Mouse (Mus musculus): ENCODE data around the gene Acot5. TPM values are rescaled to one million over a fixed set of nuclear protein-coding genes. Genes with fewer than 3 reads are reported as not detected.
"Not testable (repeated sequence)": the region's sequence is repeated elsewhere in the genome, so short reads cannot be mapped to it uniquely, and the experiment has no call there.

Gene Acot5
- polyA plus RNA-seq (2014; fragmentation: Nextera tagmentation; extraction: Ambion mirVana) = not detected in 2 replicates

DNA sequence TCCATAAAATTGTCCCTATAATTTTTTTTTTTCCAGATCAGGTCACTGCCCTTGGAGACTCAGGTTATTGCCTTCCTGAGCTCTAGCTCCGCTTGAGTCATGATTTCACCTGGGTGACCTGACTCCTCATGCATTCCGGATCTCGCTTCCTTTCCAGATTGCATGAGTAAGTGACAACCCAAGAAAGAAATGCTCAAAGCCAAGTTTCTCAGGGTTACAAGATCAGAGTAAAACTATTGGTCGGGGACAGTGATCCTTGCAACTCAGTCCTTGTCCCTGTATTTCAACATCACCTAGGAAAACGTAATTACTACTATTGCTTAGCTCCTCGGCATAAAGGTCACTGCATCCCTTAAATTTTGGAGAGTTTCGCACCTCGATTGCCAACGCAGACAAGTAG is at the start of gene Acot5:
TSS of gene Acot5 (plus strand) at position 340 of the 400 bp plus-strand sequence.
- no peak for DNase-seq (ENCODE audit: low spot score)
- 59% methylated on average over 9 of the region's 9 CpGs for WGBS

GRCm38 (mm10) chr12:84020528-84020927 is 48.6 kb upstream of the Acot5 start:
- H3K4me1 ChIP-seq (replicated peaks; ENCODE audit: control insufficient read depth, insufficient read depth, low read length); H3K4me3 ChIP-seq (ENCODE audit: low read depth, low read length); H3K27ac ChIP-seq (ENCODE audit: low read depth, low read length); H3K4me2 ChIP-seq (ENCODE audit: low read depth, low read length, severe bottlenecking); H3K27me3 ChIP-seq (ENCODE audit: control insufficient read depth, insufficient read depth, low read length); H3K9me3 ChIP-seq (ENCODE audit: control insufficient read depth, low read length); ATAC-seq (replicated peaks; ENCODE audit: low FRiP score); H3K9ac ChIP-seq (ENCODE audit: low read length); DNase-seq (ENCODE audit: low spot score); H3K36me3 ChIP-seq (ENCODE audit: control insufficient read depth, insufficient read depth, low read length): not testable (repeated sequence)
- 87% methylated on average over 7 of the region's 7 CpGs for WGBS

More for the DNA sequence above, at the start of gene Acot5:
- Histone ChIP-seq H3K27ac (ENCODE audit: low read depth, low read length) (no peak within 1 kb of the TSS), H3K4me1 (replicated peaks; ENCODE audit: control insufficient read depth, insufficient read depth, low read length) (no peaks in the 10 kb centered on the region; the same call in 1 of the 2 replicates), H3K27me3 (ENCODE audit: control insufficient read depth, insufficient read depth, low read length) (peaks cover 14% of the 10 kb centered on the region), H3K4me3 (ENCODE audit: low read depth, low read length) (peak within 1 kb of the TSS; percentile 31), H3K9me3 (ENCODE audit: control insufficient read depth, low read length) (no peaks in the 10 kb centered on the region), H3K4me2 (ENCODE audit: low read depth, low read length, severe bottlenecking) (peak within 1 kb of the TSS; percentile 63), H3K9ac (ENCODE audit: low read length) (no peak within 1 kb of the TSS), H3K36me3 (ENCODE audit: control insufficient read depth, insufficient read depth, low read length) (no peaks in the 10 kb centered on the region)
- no peak for ATAC-seq (replicated peaks; ENCODE audit: low FRiP score)

- not testable (repeated sequence) for H3K27ac ChIP-seq (ENCODE audit: low read depth, low read length); H3K4me2 ChIP-seq (ENCODE audit: low read depth, low read length, severe bottlenecking); H3K9ac ChIP-seq (ENCODE audit: low read length); DNase-seq (ENCODE audit: low spot score); H3K9me3 ChIP-seq (ENCODE audit: control insufficient read depth, low read length); H3K4me3 ChIP-seq (ENCODE audit: low read depth, low read length); H3K27me3 ChIP-seq (ENCODE audit: control insufficient read depth, insufficient read depth, low read length); ATAC-seq (replicated peaks; ENCODE audit: low FRiP score); H3K36me3 ChIP-seq (ENCODE audit: control insufficient read depth, insufficient read depth, low read length); H3K4me1 ChIP-seq (replicated peaks; ENCODE audit: control insufficient read depth, insufficient read depth, low read length)
- 96% methylated on average over 4 of the region's 4 CpGs for WGBS
Observed at GRCm38 (mm10) chr12:84022266-84022665, 46.9 kb upstream of the Acot5 start.

DNA sequence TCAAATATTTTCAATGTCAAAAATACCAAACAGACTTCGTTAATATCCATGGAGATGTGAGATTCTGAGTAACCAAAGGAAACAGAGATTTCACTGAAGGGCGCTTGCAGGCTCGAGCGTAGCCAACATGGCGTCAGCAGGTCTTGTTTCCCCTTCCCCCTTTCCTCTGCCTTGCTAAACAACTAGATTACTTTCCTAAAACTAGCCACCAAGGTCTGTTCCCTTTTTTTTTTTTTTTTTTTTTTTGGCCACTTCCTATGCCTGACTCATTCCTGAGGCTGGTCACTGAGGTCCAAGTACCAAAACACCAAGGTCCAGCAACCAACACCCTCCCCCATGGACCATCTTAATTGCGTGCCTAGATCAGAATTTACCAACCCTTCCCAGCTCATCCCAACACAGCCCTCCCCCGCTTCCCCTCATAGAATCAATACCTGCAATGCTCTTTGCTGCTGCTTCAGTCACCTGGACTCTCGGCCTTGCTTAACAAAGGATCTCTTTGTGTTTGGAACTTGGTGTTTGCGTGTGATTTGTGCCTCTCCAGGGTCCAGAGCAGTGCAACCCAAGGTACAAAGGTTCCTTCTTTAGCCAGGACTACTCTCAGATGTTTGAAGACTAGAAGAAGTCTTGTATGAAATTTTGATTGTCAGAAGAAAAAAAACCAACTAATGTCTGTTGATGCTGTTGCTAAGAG is 45.9 kb upstream of the Acot5 start:
- Histone ChIP-seq H3K4me3 (ENCODE audit: low read depth, low read length) (no peak overlapping the region), H3K27me3 (ENCODE audit: control insufficient read depth, insufficient read depth, low read length) (no peaks in the 10 kb centered on the region), H3K27ac (ENCODE audit: low read depth, low read length) (no peak overlapping the region), H3K4me2 (ENCODE audit: low read depth, low read length, severe bottlenecking) (no peak overlapping the region), H3K9ac (ENCODE audit: low read length) (no peak overlapping the region), H3K4me1 (replicated peaks; ENCODE audit: control insufficient read depth, insufficient read depth, low read length) (no peaks in the 10 kb centered on the region), H3K36me3 (ENCODE audit: control insufficient read depth, insufficient read depth, low read length) (no peaks in the 10 kb centered on the region), H3K9me3 (ENCODE audit: control insufficient read depth, low read length) (no peaks in the 10 kb centered on the region)
- DNase-seq (ENCODE audit: low spot score) = no peak
- no peak for ATAC-seq (replicated peaks; ENCODE audit: low FRiP score)
- WGBS = 84% methylated on average over 9 of the region's 9 CpGs

GRCm38 (mm10) chr12:84025888-84026287 is 43.2 kb upstream of the Acot5 start:
- 87% methylated on average over 7 of the region's 7 CpGs for WGBS
- no peaks in the 10 kb centered on the region for H3K9me3 ChIP-seq (ENCODE audit: control insufficient read depth, low read length)
- no peaks in the 10 kb centered on the region for H3K27me3 ChIP-seq (ENCODE audit: control insufficient read depth, insufficient read depth, low read length)
- ATAC-seq (replicated peaks; ENCODE audit: low FRiP score) = no peak
- no peaks in the 10 kb centered on the region for H3K36me3 ChIP-seq (ENCODE audit: control insufficient read depth, insufficient read depth, low read length)
- no peak overlapping the region for H3K4me3 ChIP-seq (ENCODE audit: low read depth, low read length)
- DNase-seq (ENCODE audit: low spot score) = no peak
- no peak overlapping the region for H3K27ac ChIP-seq (ENCODE audit: low read depth, low read length)
- H3K9ac ChIP-seq (ENCODE audit: low read length) = no peak overlapping the region
- H3K4me1 ChIP-seq (replicated peaks; ENCODE audit: control insufficient read depth, insufficient read depth, low read length) = no peaks in the 10 kb centered on the region
- no peak overlapping the region for H3K4me2 ChIP-seq (ENCODE audit: low read depth, low read length, severe bottlenecking)

- ATAC-seq (replicated peaks; ENCODE audit: low FRiP score); H3K27me3 ChIP-seq (ENCODE audit: control insufficient read depth, insufficient read depth, low read length); H3K9me3 ChIP-seq (ENCODE audit: control insufficient read depth, low read length); H3K36me3 ChIP-seq (ENCODE audit: control insufficient read depth, insufficient read depth, low read length); H3K4me1 ChIP-seq (replicated peaks; ENCODE audit: control insufficient read depth, insufficient read depth, low read length); H3K9ac ChIP-seq (ENCODE audit: low read length); DNase-seq (ENCODE audit: low spot score); H3K27ac ChIP-seq (ENCODE audit: low read depth, low read length); H3K4me2 ChIP-seq (ENCODE audit: low read depth, low read length, severe bottlenecking); H3K4me3 ChIP-seq (ENCODE audit: low read depth, low read length): not testable (repeated sequence)
- WGBS = 53% methylated on average over 3 of the region's 3 CpGs
Observed at GRCm38 (mm10) chr12:84028328-84028727, 40.8 kb upstream of the Acot5 start.

DNA sequence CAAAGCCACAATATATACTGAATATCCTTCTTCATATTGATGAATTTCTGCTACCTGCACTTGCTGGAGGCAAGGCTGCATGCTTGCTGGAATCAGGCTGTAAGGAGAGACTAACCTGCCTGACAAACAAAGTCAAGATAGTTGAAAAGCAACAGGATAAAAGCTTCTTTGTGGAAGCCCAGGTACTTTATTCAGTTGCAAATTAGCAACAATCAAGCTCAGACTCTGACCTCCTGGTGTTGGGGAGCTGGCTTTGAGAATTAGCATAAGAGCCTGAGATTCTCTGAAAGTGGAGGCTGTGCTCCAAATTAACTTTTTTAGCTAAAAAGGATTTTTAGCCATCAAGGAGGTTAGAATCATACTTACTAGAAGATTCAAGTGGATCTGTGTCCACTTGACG is 40.1 kb upstream of the Acot5 start:
- not testable (repeated sequence) for ATAC-seq (replicated peaks; ENCODE audit: low FRiP score); H3K36me3 ChIP-seq (ENCODE audit: control insufficient read depth, insufficient read depth, low read length); H3K4me2 ChIP-seq (ENCODE audit: low read depth, low read length, severe bottlenecking); H3K9ac ChIP-seq (ENCODE audit: low read length); DNase-seq (ENCODE audit: low spot score); H3K4me3 ChIP-seq (ENCODE audit: low read depth, low read length); H3K4me1 ChIP-seq (replicated peaks; ENCODE audit: control insufficient read depth, insufficient read depth, low read length); H3K27ac ChIP-seq (ENCODE audit: low read depth, low read length); H3K9me3 ChIP-seq (ENCODE audit: control insufficient read depth, low read length); H3K27me3 ChIP-seq (ENCODE audit: control insufficient read depth, insufficient read depth, low read length)
- WGBS = 68% methylated on average over 1 of the region's 1 CpGs

- H3K4me1 ChIP-seq (replicated peaks; ENCODE audit: control insufficient read depth, insufficient read depth, low read length) = no peaks in the 10 kb centered on the region
- WGBS = 74% methylated on average over 4 of the region's 4 CpGs
- H3K4me2 ChIP-seq (ENCODE audit: low read depth, low read length, severe bottlenecking) = no peak overlapping the region
- DNase-seq (ENCODE audit: low spot score) (peak; percentile 78), ATAC-seq (replicated peaks; ENCODE audit: low FRiP score) (no peak)
- H3K4me3 ChIP-seq (ENCODE audit: low read depth, low read length) = no peak overlapping the region
- no peak overlapping the region for H3K9ac ChIP-seq (ENCODE audit: low read length)
- H3K9me3 ChIP-seq (ENCODE audit: control insufficient read depth, low read length) = no peaks in the 10 kb centered on the region
- no peaks in the 10 kb centered on the region for H3K27me3 ChIP-seq (ENCODE audit: control insufficient read depth, insufficient read depth, low read length)
- H3K27ac ChIP-seq (ENCODE audit: low read depth, low read length) = no peak overlapping the region
- no peaks in the 10 kb centered on the region for H3K36me3 ChIP-seq (ENCODE audit: control insufficient read depth, insufficient read depth, low read length)
Observed at GRCm38 (mm10) chr12:84030659-84031332, 38.3 kb upstream of the Acot5 start.

DNA sequence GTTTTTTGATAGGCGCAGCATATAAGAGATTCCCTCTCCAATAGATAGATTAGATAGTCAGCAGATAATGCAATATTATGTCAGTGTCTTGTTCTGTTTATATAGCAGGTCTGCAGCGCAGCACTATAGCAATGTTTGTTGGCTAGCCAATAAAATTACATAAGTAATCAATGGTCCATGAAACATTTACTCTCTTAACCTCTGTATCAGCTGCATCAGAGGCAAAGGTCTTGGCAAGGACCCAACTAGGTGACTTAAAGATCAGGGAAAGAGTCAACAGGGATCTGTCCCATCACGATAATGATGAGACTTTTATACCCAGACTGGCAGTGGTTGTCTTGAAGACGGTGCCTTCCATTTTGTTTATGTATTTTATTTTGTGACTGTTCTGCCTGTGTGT is 36.3 kb upstream of the Acot5 start:
- ATAC-seq (replicated peaks; ENCODE audit: low FRiP score) (no peak), DNase-seq (ENCODE audit: low spot score) (no peak)
- Histone ChIP-seq H3K36me3 (ENCODE audit: control insufficient read depth, insufficient read depth, low read length) (no peaks in the 10 kb centered on the region), H3K4me3 (ENCODE audit: low read depth, low read length) (no peak overlapping the region), H3K9ac (ENCODE audit: low read length) (no peak overlapping the region), H3K27ac (ENCODE audit: low read depth, low read length) (no peak overlapping the region), H3K27me3 (ENCODE audit: control insufficient read depth, insufficient read depth, low read length) (no peaks in the 10 kb centered on the region), H3K4me1 (replicated peaks; ENCODE audit: control insufficient read depth, insufficient read depth, low read length) (no peaks in the 10 kb centered on the region), H3K4me2 (ENCODE audit: low read depth, low read length, severe bottlenecking) (no peak overlapping the region), H3K9me3 (ENCODE audit: control insufficient read depth, low read length) (no peaks in the 10 kb centered on the region)
- 93% methylated on average over 4 of the region's 4 CpGs for WGBS
